Mouse (Mus musculus): ENCODE results near the gene Eif3d.

GRCm38 (mm10) chr15:77956404-77956901, 14.2 kb downstream of the Eif3d start, which contains the start of gene Foxred2:
- TF ChIP-seq POLR2A (IDR thresholded peaks at IDR 0.05; ENCODE audit: low read depth, low read length) (no peak), CTCF (conservative IDR thresholded peaks at IDR 0.05 in 1 of 2, IDR thresholded peaks at IDR 0.05 in 1 of 2; ENCODE audit: low read depth in 2 of 2, low read length in 2 of 2) (no peak), ZMIZ1 (IDR thresholded peaks at IDR 0.05; ENCODE audit: low read depth, low read length) (no peak), SIN3A (IDR thresholded peaks at IDR 0.05; ENCODE audit: low read length) (no peak)

Data from CH12.LX (cell line).